Mouse (Mus musculus): ENCODE data around the gene Fbxo34. TPM values are rescaled to one million over a fixed set of nuclear protein-coding genes. Genes with fewer than 3 reads are reported as not detected.
"Not testable (repeated sequence)": the region's sequence is repeated elsewhere in the genome, so short reads cannot be mapped to it uniquely, and the experiment has no call there.

The Fbxo34 gene
- polyA plus RNA-seq (2016; fragmentation: Nextera tagmentation; extraction: Ambion mirVana) = 19.6 and 25.2 TPM in 2 replicates

- WGBS = 94% methylated on average over 3 of the region's 5 CpGs
Observed at GRCm38 (mm10) chr14:47450121-47450520, at the start of gene Fbxo34. Gene Fbxo34, plus strand, starts transcription at chr14:47450421.

GRCm38 (mm10) chr14:47402735-47403134 lies 47.5 kb upstream of the Fbxo34 start:
- no peak for DNase-seq (ENCODE audit: low spot score)
- Histone ChIP-seq H3K27me3 (ENCODE audit: low read depth, poor library complexity, severe bottlenecking) (no peaks in the 10 kb centered on the region), H3K4me1 (no peaks in the 10 kb centered on the region), H3K27ac (no peak overlapping the region), H3K4me3 (no peak overlapping the region), H3K9me3 (replicated peaks) (no peaks in the 10 kb centered on the region), H3K36me3 (peaks cover 99% of the 10 kb centered on the region)
- WGBS = 94% methylated on average over 8 of the region's 8 CpGs

More at GRCm38 (mm10) chr14:47450121-47450520, at the start of gene Fbxo34:
- not testable (repeated sequence) for H3K4me1 ChIP-seq; H3K36me3 ChIP-seq; H3K27ac ChIP-seq; H3K9me3 ChIP-seq (replicated peaks); H3K27me3 ChIP-seq (ENCODE audit: low read depth, poor library complexity, severe bottlenecking); DNase-seq (ENCODE audit: low spot score); H3K4me3 ChIP-seq

GRCm38 (mm10) chr14:47406000-47406399 lies 44.2 kb upstream of the Fbxo34 start:
- Histone ChIP-seq H3K9me3 (replicated peaks) (no peaks in the 10 kb centered on the region), H3K4me1 (no peaks in the 10 kb centered on the region), H3K36me3 (peaks cover 100% of the 10 kb centered on the region), H3K27ac (no peak overlapping the region), H3K4me3 (no peak overlapping the region), H3K27me3 (ENCODE audit: low read depth, poor library complexity, severe bottlenecking) (no peaks in the 10 kb centered on the region)
- DNase-seq (ENCODE audit: low spot score) = no peak
- WGBS = 90% methylated on average over 9 of the region's 9 CpGs

- Histone ChIP-seq H3K9me3 (replicated peaks) (no peaks in the 10 kb centered on the region), H3K4me1 (peaks cover 21% of the 10 kb centered on the region), H3K27ac (peak overlapping the region; percentile 92), H3K27me3 (ENCODE audit: low read depth, poor library complexity, severe bottlenecking) (no peaks in the 10 kb centered on the region), H3K4me3 (peak overlapping the region; percentile 79), H3K36me3 (peaks cover 41% of the 10 kb centered on the region)
- WGBS = 39% methylated on average over 3 of the region's 3 CpGs
- no peak for DNase-seq (ENCODE audit: low spot score)
Observed at GRCm38 (mm10) chr14:47417346-47417745, 32.9 kb upstream of the Fbxo34 start.

DNA sequence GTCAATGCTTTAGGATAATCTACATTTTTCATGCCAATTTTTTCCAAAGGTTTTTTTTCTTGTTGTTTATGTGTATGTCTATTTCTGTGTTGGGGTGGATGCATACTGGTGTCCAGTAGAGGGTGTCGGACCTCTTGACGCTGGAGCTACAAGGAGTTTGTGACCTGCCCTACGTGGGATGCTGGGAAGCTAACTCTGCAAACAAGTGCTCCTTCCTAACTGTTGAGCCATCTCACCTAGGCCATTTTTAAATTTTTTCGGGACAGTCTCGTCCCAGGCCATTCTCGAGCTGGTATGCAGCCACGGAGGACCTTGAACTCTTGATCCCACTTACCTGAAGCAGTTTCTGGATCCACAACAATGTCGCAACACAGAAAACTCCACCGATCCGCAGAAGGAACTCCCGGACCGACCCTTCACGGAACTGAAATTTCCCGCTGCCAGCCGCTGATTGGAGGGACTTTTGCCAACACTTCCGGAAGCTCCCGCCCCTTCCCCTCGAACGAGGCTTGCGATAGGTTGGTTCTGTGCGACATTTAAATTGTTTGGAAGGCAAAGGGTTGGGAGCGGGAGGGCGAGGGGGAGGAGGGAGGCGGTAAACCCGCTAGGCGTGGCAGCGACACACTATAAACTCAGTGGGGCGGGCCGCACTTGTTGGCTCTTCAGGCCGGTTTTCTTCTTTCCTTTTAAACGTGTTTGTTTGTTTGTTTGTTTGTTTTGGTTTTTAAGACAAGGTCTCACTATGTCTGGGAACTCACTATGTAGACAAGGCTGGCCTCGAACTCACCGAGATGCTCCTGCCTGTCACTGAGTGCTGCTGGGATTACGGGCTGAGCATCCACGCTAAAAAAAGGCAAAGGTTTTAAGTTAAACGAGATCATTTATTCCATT lies 32.2 kb upstream of the Fbxo34 start, which contains the start of gene Dlgap5:
Dlgap5 (minus strand) TSS at position 633 of the 891 bp plus-strand sequence.
- Histone ChIP-seq H3K27me3 (ENCODE audit: low read depth, poor library complexity, severe bottlenecking) (no peaks in the 10 kb centered on the region), H3K36me3 (peaks cover 35% of the 10 kb centered on the region), H3K4me3 (peak within 1 kb of the TSS; percentile 79), H3K4me1 (peaks cover 21% of the 10 kb centered on the region), H3K9me3 (replicated peaks) (no peaks in the 10 kb centered on the region), H3K27ac (peak within 1 kb of the TSS; percentile 92)
- DNase-seq (ENCODE audit: low spot score) = peak; percentile 93
- WGBS = 2% methylated on average over 36 of the region's 36 CpGs

DNA sequence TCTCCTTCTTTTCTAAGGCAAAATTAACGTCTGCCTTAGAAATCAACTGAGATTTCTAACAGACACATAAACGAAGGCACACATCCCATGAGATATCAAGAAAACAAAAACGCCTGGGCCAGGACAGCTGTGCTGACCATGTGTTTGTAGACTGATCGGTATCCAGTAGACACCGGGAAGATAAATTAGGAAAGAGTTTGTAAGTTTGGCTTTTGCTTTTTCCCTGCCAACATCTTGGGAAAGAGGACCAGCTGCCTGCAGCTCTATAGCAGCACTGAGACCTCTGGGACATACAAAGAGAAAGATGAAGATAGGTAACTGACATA lies 31.6 kb upstream of the Fbxo34 start:
- H3K36me3 ChIP-seq = peaks cover 29% of the 10 kb centered on the region
- H3K4me3 ChIP-seq = peak overlapping the region; percentile 79
- H3K4me1 ChIP-seq = peaks cover 21% of the 10 kb centered on the region
- no peaks in the 10 kb centered on the region for H3K27me3 ChIP-seq (ENCODE audit: low read depth, poor library complexity, severe bottlenecking)
- H3K27ac ChIP-seq = peak overlapping the region; percentile 92
- 52% methylated on average over 5 of the region's 5 CpGs for WGBS
- no peaks in the 10 kb centered on the region for H3K9me3 ChIP-seq (replicated peaks)
- DNase-seq (ENCODE audit: low spot score) = no peak

DNA sequence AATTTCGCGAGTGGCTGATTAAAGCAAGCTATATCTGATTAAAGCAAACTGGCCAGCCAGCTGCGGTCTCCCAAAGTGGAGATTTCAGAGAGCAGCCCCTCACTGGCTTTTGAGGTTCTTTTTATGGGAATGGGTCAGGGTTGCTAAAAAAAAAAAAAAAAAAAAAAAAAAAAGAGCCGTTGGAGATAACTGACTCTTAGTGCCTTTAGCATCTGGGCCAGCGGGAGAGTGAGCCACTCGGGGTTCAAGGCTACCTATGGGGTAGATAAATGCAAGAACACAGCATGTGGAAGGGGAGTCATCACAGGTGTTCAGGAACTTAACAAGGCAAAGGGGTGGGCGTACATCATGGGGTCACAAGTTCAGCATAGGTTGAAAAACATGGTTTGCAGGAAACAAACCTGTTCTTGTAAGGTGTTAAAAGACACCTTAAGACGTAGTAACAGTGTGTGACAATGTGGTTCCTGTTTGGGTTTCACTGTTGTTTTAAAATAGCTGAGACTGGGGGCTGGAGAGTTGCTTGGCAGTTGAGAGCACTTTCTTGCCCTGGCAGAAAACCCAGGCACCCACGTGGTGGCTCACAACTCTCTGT lies 31.1 kb upstream of the Fbxo34 start:
- peaks cover 24% of the 10 kb centered on the region for H3K36me3 ChIP-seq
- no peaks in the 10 kb centered on the region for H3K27me3 ChIP-seq (ENCODE audit: low read depth, poor library complexity, severe bottlenecking)
- H3K4me3 ChIP-seq = no peak overlapping the region
- no peak for DNase-seq (ENCODE audit: low spot score)
- peak overlapping the region; percentile 92; the same call in 1 of the 2 replicates for H3K27ac ChIP-seq
- H3K9me3 ChIP-seq (replicated peaks) = no peaks in the 10 kb centered on the region
- H3K4me1 ChIP-seq = peaks cover 21% of the 10 kb centered on the region
- 88% methylated on average over 9 of the region's 9 CpGs for WGBS

DNA sequence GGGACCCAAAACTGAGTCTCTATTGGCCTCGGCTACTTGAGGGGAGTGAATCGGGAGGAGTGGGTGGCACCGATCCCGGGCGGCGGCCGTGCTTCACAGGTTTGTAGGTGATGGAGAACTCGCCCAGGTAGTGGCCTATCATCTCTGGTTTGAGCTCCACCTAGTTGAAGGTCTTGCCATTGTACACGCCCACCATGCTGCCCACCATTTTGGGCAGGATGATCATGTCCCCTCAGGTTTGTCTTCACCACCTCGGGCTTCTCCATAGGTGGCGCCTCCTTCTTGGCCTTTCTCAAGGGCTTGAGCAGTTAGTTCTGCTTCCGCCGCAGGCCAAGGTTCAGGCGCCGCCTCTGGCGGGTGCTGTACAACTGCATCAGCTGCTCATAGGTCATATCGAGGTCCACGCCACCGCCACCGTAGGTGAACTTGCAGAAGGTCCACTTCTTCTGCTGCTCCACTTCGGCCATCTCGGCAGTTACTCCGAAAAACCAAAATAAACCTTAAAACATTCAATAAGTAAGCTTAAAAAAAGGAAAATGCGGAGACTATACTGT lies 30.4 kb upstream of the Fbxo34 start:
- WGBS = 92% methylated on average over 24 of the region's 24 CpGs
- H3K36me3 ChIP-seq = peaks cover 17% of the 10 kb centered on the region
- H3K4me3 ChIP-seq = no peak overlapping the region
- peaks cover 21% of the 10 kb centered on the region for H3K4me1 ChIP-seq
- DNase-seq (ENCODE audit: low spot score) = no peak
- H3K9me3 ChIP-seq (replicated peaks) = no peaks in the 10 kb centered on the region
- no peaks in the 10 kb centered on the region for H3K27me3 ChIP-seq (ENCODE audit: low read depth, poor library complexity, severe bottlenecking)
- no peak overlapping the region for H3K27ac ChIP-seq

DNA sequence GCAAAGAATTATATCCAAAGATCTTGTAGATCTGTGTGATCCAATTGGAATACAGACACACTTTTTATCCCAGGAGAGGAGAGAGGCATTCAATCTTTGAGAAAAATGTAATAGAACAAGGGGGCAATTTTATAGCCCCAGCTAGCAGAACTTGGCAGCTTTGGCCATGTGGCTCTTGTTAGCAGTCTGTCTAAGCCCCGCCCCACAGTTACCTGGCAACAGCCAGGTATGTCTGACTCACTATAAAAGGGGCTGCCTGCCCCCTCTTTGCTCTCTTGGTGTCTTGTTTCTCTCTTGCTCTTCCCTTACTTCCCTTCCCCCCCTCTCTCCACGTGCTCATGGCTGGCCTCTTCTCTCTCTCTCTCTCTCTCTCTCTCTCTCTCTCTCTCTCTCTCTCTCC lies 28.6 kb upstream of the Fbxo34 start:
- H3K9me3 ChIP-seq (replicated peaks) = no peaks in the 10 kb centered on the region

DNA sequence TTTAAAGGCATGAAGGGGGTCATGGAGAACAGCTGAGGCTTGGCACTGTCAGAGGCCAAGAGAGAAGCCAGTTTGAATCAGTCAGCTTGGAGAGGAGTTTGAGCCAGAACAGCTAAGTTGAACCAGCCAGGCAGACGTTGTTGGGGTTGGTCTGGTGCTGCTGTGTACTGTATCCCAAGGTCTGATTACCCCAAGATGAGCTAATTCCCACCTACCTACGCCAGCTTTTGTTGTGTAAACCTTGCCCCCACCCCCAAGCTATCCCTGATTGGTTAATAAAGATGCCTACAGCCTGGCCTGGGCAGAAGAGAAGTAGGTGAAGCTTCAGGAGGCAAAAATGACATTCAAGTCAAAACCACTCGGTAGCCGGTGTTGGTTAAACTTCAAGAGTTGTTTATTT lies 27.8 kb upstream of the Fbxo34 start:
- WGBS = 72% methylated on average over 4 of the region's 4 CpGs
- H3K4me3 ChIP-seq = no peak overlapping the region
- no peak for DNase-seq (ENCODE audit: low spot score)
- no peaks in the 10 kb centered on the region for H3K27me3 ChIP-seq (ENCODE audit: low read depth, poor library complexity, severe bottlenecking)
- H3K9me3 ChIP-seq (replicated peaks) = no peaks in the 10 kb centered on the region
- H3K4me1 ChIP-seq = peaks cover 13% of the 10 kb centered on the region
- H3K36me3 ChIP-seq = no peaks in the 10 kb centered on the region
- H3K27ac ChIP-seq = no peak overlapping the region

More for the DNA sequence above, 28.6 kb upstream of the Fbxo34 start:
- Histone ChIP-seq H3K36me3 (no peaks in the 10 kb centered on the region), H3K4me3 (no peak overlapping the region), H3K4me1 (peaks cover 21% of the 10 kb centered on the region), H3K27me3 (ENCODE audit: low read depth, poor library complexity, severe bottlenecking) (no peaks in the 10 kb centered on the region), H3K27ac (peak overlapping the region; percentile 64)
- peak; percentile 48 for DNase-seq (ENCODE audit: low spot score)
- WGBS = 39% methylated on average over 2 of the region's 2 CpGs

GRCm38 (mm10) chr14:47432987-47433386 lies 17.2 kb upstream of the Fbxo34 start:
- no peak overlapping the region for H3K27ac ChIP-seq
- no peaks in the 10 kb centered on the region for H3K4me1 ChIP-seq
- no peaks in the 10 kb centered on the region for H3K9me3 ChIP-seq (replicated peaks)

GRCm38 (mm10) chr14:47438947-47439346 lies 11.3 kb upstream of the Fbxo34 start:
- Histone ChIP-seq H3K9me3 (replicated peaks) (no peaks in the 10 kb centered on the region), H3K27me3 (ENCODE audit: low read depth, poor library complexity, severe bottlenecking) (no peaks in the 10 kb centered on the region), H3K36me3 (no peaks in the 10 kb centered on the region), H3K27ac (no peak overlapping the region), H3K4me3 (no peak overlapping the region), H3K4me1 (no peaks in the 10 kb centered on the region)
- no peak for DNase-seq (ENCODE audit: low spot score)
- 76% methylated on average over 3 of the region's 3 CpGs for WGBS

More at GRCm38 (mm10) chr14:47432987-47433386, 17.2 kb upstream of the Fbxo34 start:
- H3K36me3 ChIP-seq = no peaks in the 10 kb centered on the region
- no peak for DNase-seq (ENCODE audit: low spot score)
- no peak overlapping the region for H3K4me3 ChIP-seq
- H3K27me3 ChIP-seq (ENCODE audit: low read depth, poor library complexity, severe bottlenecking) = no peaks in the 10 kb centered on the region

GRCm38 (mm10) chr14:47444907-47445306 lies 5.3 kb upstream of the Fbxo34 start:
- WGBS = 74% methylated on average over 2 of the region's 2 CpGs
- Histone ChIP-seq H3K4me3 (no peak overlapping the region), H3K4me1 (no peaks in the 10 kb centered on the region), H3K36me3 (no peaks in the 10 kb centered on the region), H3K27ac (no peak overlapping the region), H3K9me3 (replicated peaks) (no peaks in the 10 kb centered on the region), H3K27me3 (ENCODE audit: low read depth, poor library complexity, severe bottlenecking) (no peaks in the 10 kb centered on the region)
- no peak for DNase-seq (ENCODE audit: low spot score)
